Mouse (Mus musculus): Measurements from ENCODE around the gene Gas2l3. TPM values are rescaled to one million over a fixed set of nuclear protein-coding genes. Genes with fewer than 3 reads are reported as not detected.

The Gas2l3 gene
- total RNA-seq, 2 experiments from 2014 or later = 26.2 to 31.9 TPM

- no peak for ATAC-seq (ENCODE audit: poor library complexity, severe bottlenecking)
These were observed 614 bp upstream of the Gas2l3 start for GRCm38 (mm10) chr10:89444381-89444780.

- peak; percentile 74 for ATAC-seq (ENCODE audit: poor library complexity, severe bottlenecking)
These were observed 598 bp downstream of the Gas2l3 start for GRCm38 (mm10) chr10:89443115-89443622.

- ATAC-seq (ENCODE audit: poor library complexity, severe bottlenecking) = no peak
These were observed 1.1 kb downstream of the Gas2l3 start for GRCm38 (mm10) chr10:89442640-89443039.

GRCm38 (mm10) chr10:89441961-89442360, 1.8 kb downstream of the Gas2l3 start:
- no peak for ATAC-seq (ENCODE audit: poor library complexity, severe bottlenecking)

GRCm38 (mm10) chr10:89439380-89439779, 4.4 kb downstream of the Gas2l3 start:
- ATAC-seq (ENCODE audit: poor library complexity, severe bottlenecking) = no peak

- ATAC-seq (ENCODE audit: poor library complexity, severe bottlenecking) = no peak
These were observed 5.8 kb downstream of the Gas2l3 start for GRCm38 (mm10) chr10:89437996-89438395.

- no peak for ATAC-seq (ENCODE audit: poor library complexity, severe bottlenecking)
These were observed 6.3 kb downstream of the Gas2l3 start for GRCm38 (mm10) chr10:89437472-89437871.

GRCm38 (mm10) chr10:89435920-89436319, 7.8 kb downstream of the Gas2l3 start:
- ATAC-seq (ENCODE audit: poor library complexity, severe bottlenecking) = no peak

GRCm38 (mm10) chr10:89435413-89435812, 8.4 kb downstream of the Gas2l3 start:
- no peak for ATAC-seq (ENCODE audit: poor library complexity, severe bottlenecking)

- no peak for ATAC-seq (ENCODE audit: poor library complexity, severe bottlenecking)
These were observed 9.1 kb downstream of the Gas2l3 start for GRCm38 (mm10) chr10:89434509-89435210.

GRCm38 (mm10) chr10:89432743-89433142, 11.0 kb downstream of the Gas2l3 start:
- ATAC-seq (ENCODE audit: poor library complexity, severe bottlenecking) = no peak

GRCm38 (mm10) chr10:89430751-89431150, 13.0 kb downstream of the Gas2l3 start:
- ATAC-seq (ENCODE audit: poor library complexity, severe bottlenecking) = no peak

GRCm38 (mm10) chr10:89424800-89425393, 18.9 kb downstream of the Gas2l3 start:
- ATAC-seq (ENCODE audit: poor library complexity, severe bottlenecking) = no peak

- ATAC-seq (ENCODE audit: poor library complexity, severe bottlenecking) = no peak
These were observed 19.6 kb downstream of the Gas2l3 start for GRCm38 (mm10) chr10:89424217-89424616.

- no peak for ATAC-seq (ENCODE audit: poor library complexity, severe bottlenecking)
These were observed 20.5 kb downstream of the Gas2l3 start for GRCm38 (mm10) chr10:89423164-89423778.

- 0 out of 2 replicates have a peak, but pooled peaks have one; percentile 24 for ATAC-seq (ENCODE audit: poor library complexity, severe bottlenecking)
These were observed 21.1 kb downstream of the Gas2l3 start for GRCm38 (mm10) chr10:89422504-89423158.

GRCm38 (mm10) chr10:89417966-89418365, 25.8 kb downstream of the Gas2l3 start:
- no peak for ATAC-seq (ENCODE audit: poor library complexity, severe bottlenecking)

- peak; percentile 43; the same call in 1 of the 2 replicates for ATAC-seq (ENCODE audit: poor library complexity, severe bottlenecking)
These were observed 28.3 kb downstream of the Gas2l3 start for GRCm38 (mm10) chr10:89415478-89415877.

GRCm38 (mm10) chr10:89407551-89407950, 36.2 kb downstream of the Gas2l3 start:
- peak; percentile 27; the same call in 1 of the 2 replicates for ATAC-seq (ENCODE audit: poor library complexity, severe bottlenecking)

GRCm38 (mm10) chr10:89406733-89407484, 36.9 kb downstream of the Gas2l3 start:
- peak; percentile 78 for ATAC-seq (ENCODE audit: poor library complexity, severe bottlenecking)
